ENCODE assay signal across 7 mouse cellular contexts in genomic region chr13:23761871-23762821, GRCm38 (mm10). TPM values are rescaled to one million over a fixed set of nuclear protein-coding genes. Genes with fewer than 3 reads are reported as not detected.
DNase-seq lines count a peak whose midpoint lies in the region; ATAC-seq and TF ChIP-seq lines count a peak whose summit lies in the region.
"Not testable (repeated sequence)": the region's sequence is repeated elsewhere in the genome, so short reads cannot be mapped to it uniquely, and the experiment has no call there.

Gene Hist1h3a (minus strand): TSS chr13:23762386.

- H3K4me2 ChIP-seq in embryonic facial prominence, embryonic 12.5 days (replicated peaks), result peak within 1 kb of the TSS; percentile 86
- H3K4me2 ChIP-seq in limb, embryonic 12.5 days, result peak within 1 kb of the TSS; percentile 85
- H3K4me2 ChIP-seq in midbrain, embryonic 13.5 days (replicated peaks), result peak within 1 kb of the TSS; percentile 87

- H3K4me3 ChIP-seq in embryonic facial prominence, embryonic 12.5 days, result peak within 1 kb of the TSS; percentile 59
- H3K4me3 ChIP-seq in kidney, adult 2 months (ENCODE audit: insufficient read depth, low read depth, low read length), result peak within 1 kb of the TSS; percentile 53
- H3K4me3 ChIP-seq in limb, embryonic 12.5 days (replicated peaks), result peak within 1 kb of the TSS; percentile 48
- peak within 1 kb of the TSS; percentile 59 for H3K4me3 ChIP-seq in midbrain, embryonic 13.5 days (replicated peaks)

- WGBS in embryonic facial prominence, embryonic 12.5 days, result under 1% methylated on average over 31 of the region's 52 CpGs
- 1% methylated on average over 30 of the region's 52 CpGs for WGBS in kidney, adult 2 months
- WGBS in limb, embryonic 12.5 days, result under 1% methylated on average over 34 of the region's 52 CpGs
- WGBS in midbrain, embryonic 13.5 days, result under 1% methylated on average over 27 of the region's 52 CpGs

- H3K9ac ChIP-seq in embryonic facial prominence, embryonic 12.5 days, result peak within 1 kb of the TSS; percentile 56
- H3K9ac ChIP-seq in limb, embryonic 12.5 days (replicated peaks), result peak within 1 kb of the TSS; percentile 71
- H3K9ac ChIP-seq in midbrain, embryonic 13.5 days (replicated peaks), result peak within 1 kb of the TSS; percentile 61

- DNase-seq in adrenal gland, postnatal 14 days, result peak; percentile 70
- DNase-seq in heart, adult 8-10 months (ENCODE audit: low spot score), result peak; percentile 82
- DNase-seq in kidney, adult 2 months, result peak; percentile 84
- peak; percentile 43 to 58 for DNase-seq in spleen, adult 18-20 months

- peak; percentile 80 for ATAC-seq in embryonic facial prominence, embryonic 12.5 days (ENCODE audit: insufficient number of reproducible peaks, insufficient read depth, low FRiP score, low TSS enrichment)
- peak; percentile 72 for ATAC-seq in limb, embryonic 12.5 days (ENCODE audit: insufficient number of reproducible peaks, insufficient read depth, low FRiP score, low TSS enrichment, low read depth)
- peak; percentile 62 for ATAC-seq in midbrain, embryonic 13.5 days

- peak within 1 kb of the TSS; percentile 98 for H3K27ac ChIP-seq in embryonic facial prominence, embryonic 12.5 days
- H3K27ac ChIP-seq in kidney, adult 2 months (ENCODE audit: insufficient read depth, low read depth, low read length), result peak within 1 kb of the TSS; percentile 46; the same call in 1 of the 2 replicates
- peak within 1 kb of the TSS; percentile 97 for H3K27ac ChIP-seq in limb, embryonic 12.5 days
- peak within 1 kb of the TSS; percentile 85 for H3K27ac ChIP-seq in midbrain, embryonic 13.5 days

- not testable (repeated sequence) for TF ChIP-seq CTCF in kidney, adult 2 months (conservative IDR thresholded peaks at IDR 0.05; ENCODE audit: insufficient read depth, insufficient read length, low read depth, low read length)

- TF ChIP-seq POLR2A in kidney, adult 2 months (IDR thresholded peaks at IDR 0.05; ENCODE audit: low read depth, low read length), result not testable (repeated sequence)

- not testable (repeated sequence) for H3K36me3 ChIP-seq in embryonic facial prominence, embryonic 12.5 days; kidney, adult 2 months (ENCODE audit: control insufficient read depth, insufficient read depth, low read length); limb, embryonic 12.5 days; midbrain, embryonic 13.5 days

- H3K9me3 ChIP-seq in embryonic facial prominence, embryonic 12.5 days; limb, embryonic 12.5 days; midbrain, embryonic 13.5 days: not testable (repeated sequence)

- not testable (repeated sequence) for H3K27me3 ChIP-seq in embryonic facial prominence, embryonic 12.5 days; kidney, adult 2 months (replicated peaks; ENCODE audit: control insufficient read depth, insufficient read depth, low read length); limb, embryonic 12.5 days; midbrain, embryonic 13.5 days

- H3K4me1 ChIP-seq in embryonic facial prominence, embryonic 12.5 days, result peaks cover 14% of the 10 kb centered on the region
- H3K4me1 ChIP-seq in kidney, adult 2 months (ENCODE audit: control insufficient read depth, insufficient read depth, low read length), result peaks cover 11% of the 10 kb centered on the region; the same call in 1 of the 2 replicates
- peaks cover 30% of the 10 kb centered on the region for H3K4me1 ChIP-seq in limb, embryonic 12.5 days (replicated peaks)
- H3K4me1 ChIP-seq in midbrain, embryonic 13.5 days (replicated peaks), result peaks cover 35% of the 10 kb centered on the region

RNA-seq across cellular contexts. Expression of gene Hist1h3a, which starts in this region (rescaled TPM):
- 183 and 216 TPM in 2 replicates for total RNA-seq in adrenal gland, postnatal 14 days (2021)
- 7.8 and 9.6 TPM in 2 replicates for polyA plus RNA-seq in embryonic facial prominence, embryonic 12.5 days (2016; fragmentation: Nextera tagmentation; extraction: Ambion mirVana)
- total RNA-seq in heart, adult 8-10 months (2022), result 1 to 10 TPM; 1.8 to 10.0 (median 6.6) TPM
- 0.74 and 1.5 TPM in 2 replicates for polyA plus RNA-seq in kidney, adult 2 months (2012; rRNA removed)
- polyA plus RNA-seq in limb, embryonic 12.5 days (2016; fragmentation: Nextera tagmentation; extraction: Ambion mirVana), result 11.9 and 12.8 TPM in 2 replicates
- 1.4 and 3.3 TPM in 2 replicates for polyA plus RNA-seq in midbrain, embryonic 13.5 days (2015; fragmentation: Nextera tagmentation; extraction: Ambion mirVana)

Comparison
In these comparisons a context has a peak if more than half of its experiments do, and no peak if none do; other contexts are left out.
1. Peak in every context shown above with its lines: DNase-seq, ATAC-seq, H3K4me3 ChIP-seq and H3K27ac ChIP-seq.
2. RNA of gene Hist1h3a (total RNA-seq): 183 to 216 TPM in adrenal gland, postnatal 14 days; 1.8 to 10.0 TPM in heart, adult 8-10 months; every median in the first group is over 10 times any median in the second.
3. H3K27ac ChIP-seq: peak in every context shown above with its lines; median percentile 98 in embryonic facial prominence, embryonic 12.5 days; 97 in limb, embryonic 12.5 days; 85 in midbrain, embryonic 13.5 days; 46 in kidney, adult 2 months.